Mouse (Mus musculus) layer of hippocampus, adult 18-20 months (tissue): ENCODE measurements around the gene Hoxc12. TPM values are rescaled to one million over a fixed set of nuclear protein-coding genes. Genes with fewer than 3 reads are reported as not detected.

Source experiments
- DNase-seq, 2 experiments: peaks; one replicate each; pipeline ENCODE4 v3.0.0; 2022; ENCODE audit warnings: low spot score in 2 of 2
- microRNA-seq, 2 experiments: library from miRNA; unstranded; fragments of <30 nt; microRNA quantifications; one replicate each; pipeline ENCODE4 v1.2.0; 2021
- total RNA-seq, 2 experiments: library from RNA; stranded (reverse); gene quantifications; 2 replicates each; pipeline ENCODE4 v1.2.3; 2021

Hoxc12 gene
- total RNA-seq, 2 experiments from 2014 or later, result not detected

DNA sequence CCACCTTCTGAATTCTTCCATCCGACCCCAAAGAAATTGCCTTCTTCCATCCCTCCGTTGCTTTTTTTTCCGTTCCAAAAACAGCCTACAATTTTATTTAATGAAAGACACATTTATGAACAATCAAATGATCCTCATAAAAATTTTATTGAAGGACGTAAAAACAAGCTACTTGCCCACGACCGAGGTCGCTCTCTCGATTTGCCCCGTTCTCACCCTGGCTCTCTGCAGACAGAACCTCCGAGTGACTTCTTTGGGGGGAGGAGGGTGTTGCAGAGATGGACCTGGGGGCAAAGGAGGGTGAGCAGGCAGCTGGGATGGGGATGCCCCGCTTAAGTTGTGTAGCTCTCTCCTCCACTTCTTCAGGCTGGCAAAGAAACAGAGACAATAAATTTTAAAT is 43.8 kb downstream of the Hoxc12 start:
- no peak for DNase-seq

GRCm38 (mm10) chr15:102980912-102981311 is 44.4 kb downstream of the Hoxc12 start:
- DNase-seq, result no peak

DNA sequence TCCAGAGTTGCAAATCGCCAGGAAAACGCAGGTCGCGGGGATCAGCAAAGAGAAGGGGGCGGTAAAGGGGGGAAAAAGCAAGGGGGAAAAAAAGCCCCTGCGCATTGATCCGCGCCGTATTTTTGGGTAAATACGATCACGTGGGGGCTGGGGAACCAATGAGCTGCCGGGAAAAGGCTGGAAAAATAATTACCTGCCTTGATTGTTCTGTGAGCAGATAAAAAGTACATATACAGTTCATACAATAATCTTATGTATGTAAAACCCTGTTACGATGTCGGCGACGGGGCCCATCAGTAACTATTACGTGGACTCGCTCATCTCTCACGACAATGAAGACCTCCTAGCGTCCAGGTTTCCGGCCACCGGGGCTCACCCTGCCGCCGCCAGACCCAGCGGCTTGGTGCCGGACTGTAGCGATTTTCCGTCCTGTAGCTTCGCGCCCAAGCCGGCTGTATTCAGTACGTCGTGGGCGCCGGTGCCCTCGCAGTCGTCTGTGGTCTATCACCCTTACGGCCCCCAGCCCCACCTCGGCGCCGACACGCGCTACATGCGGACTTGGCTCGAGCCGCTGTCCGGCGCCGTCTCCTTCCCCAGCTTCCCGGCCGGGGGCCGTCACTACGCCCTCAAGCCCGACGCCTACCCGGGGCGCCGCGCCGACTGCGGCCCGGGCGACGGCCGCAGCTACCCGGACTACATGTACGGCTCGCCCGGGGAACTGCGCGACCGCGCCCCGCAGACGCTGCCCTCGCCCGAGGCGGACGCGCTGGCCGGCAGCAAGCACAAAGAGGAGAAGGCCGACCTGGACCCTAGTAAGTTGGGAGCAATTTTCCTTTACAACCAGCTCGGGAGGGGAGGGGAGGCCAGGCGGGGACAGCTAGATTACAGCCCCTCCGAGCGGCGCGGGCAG is 45.1 kb downstream of the Hoxc12 start:
- DNase-seq, result no peak

- no peak for DNase-seq
These were observed 47.2 kb downstream of the Hoxc12 start for GRCm38 (mm10) chr15:102983716-102984115.

DNA sequence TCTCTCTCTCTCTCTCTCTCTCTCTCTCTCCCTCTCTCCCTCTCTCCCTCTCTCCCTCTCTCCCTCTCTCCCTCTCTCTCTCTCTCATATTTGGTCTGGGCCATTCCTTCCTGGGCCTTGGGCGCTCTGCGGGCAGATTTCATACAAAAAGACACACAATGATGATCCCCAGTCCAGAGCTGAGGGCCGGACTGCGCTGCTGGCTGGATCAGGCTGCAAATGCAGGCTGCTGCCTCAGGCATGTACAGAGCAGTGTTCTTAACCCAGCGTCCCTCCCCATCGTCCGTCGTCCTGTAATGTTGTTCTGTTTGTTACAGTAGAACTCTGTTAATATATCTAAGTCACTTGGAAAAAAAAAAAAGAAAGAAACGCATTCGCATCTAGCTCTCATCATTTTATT is 48.0 kb downstream of the Hoxc12 start:
- no peak for DNase-seq

DNA sequence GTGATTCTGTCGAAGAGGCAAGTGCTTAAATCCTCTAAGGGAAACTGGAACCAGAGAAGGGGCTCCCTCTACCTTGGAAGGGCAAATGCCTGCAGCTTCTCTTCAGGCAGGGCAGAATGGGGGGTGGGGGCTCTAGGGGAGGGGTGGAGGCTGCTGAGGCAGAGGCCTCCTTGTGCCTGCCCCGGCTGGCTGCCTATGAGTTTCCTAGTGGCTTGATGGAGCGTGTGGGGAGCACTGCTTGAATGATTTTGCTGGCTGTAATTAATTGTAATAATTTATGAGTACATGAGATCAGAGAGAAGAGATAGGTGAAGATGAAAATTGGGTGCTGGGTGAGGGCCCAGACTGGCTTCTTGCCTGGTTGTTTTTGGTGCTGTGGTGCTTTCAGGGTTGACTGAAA is 48.4 kb downstream of the Hoxc12 start:
- DNase-seq, result no peak

GRCm38 (mm10) chr15:102987124-102987833 is 50.7 kb downstream of the Hoxc12 start:
- DNase-seq, result peak; percentile 68 to 89

DNA sequence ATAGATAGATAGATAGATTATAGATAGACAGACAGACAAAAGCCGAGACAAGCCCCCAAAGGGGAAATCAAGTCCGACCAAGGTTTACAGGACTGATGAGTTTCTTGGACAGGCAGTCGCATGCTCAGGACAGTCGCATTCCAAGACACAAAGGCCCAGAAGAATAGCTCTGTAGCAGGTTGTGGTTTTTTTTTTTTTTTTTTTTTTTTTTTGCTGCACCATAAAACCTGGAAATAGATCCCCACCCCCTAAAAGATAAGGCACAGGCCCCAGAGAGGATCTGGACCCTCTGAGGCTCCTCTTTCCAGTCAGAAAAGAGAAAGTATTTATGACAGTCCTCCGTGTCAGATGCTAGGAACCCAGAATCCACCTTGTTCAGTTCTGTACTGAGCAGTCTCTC is 51.5 kb downstream of the Hoxc12 start:
- no peak for DNase-seq

Small RNA genes within 50 kb of the gene (microRNA-seq; reads per million reads assigned to microRNA genes)
- 0.49 to 2.7 reads per million in 2 experiments for gene Mir196a-2

Other genes with a start within 250 kb of the Hoxc12 start
- 10 to 100 TPM; 86.9 to 92.4 TPM for gene Calcoco1, start 214.6 kb upstream of the Hoxc12 start, total RNA-seq
- gene Hoxc13, start 15.7 kb upstream of the Hoxc12 start, total RNA-seq, result not detected
- gene Hoxc11, start 17.7 kb downstream of the Hoxc12 start, total RNA-seq, result not detected
- not detected for gene Hoxc10, start 30.0 kb downstream of the Hoxc12 start, total RNA-seq
- gene Hoxc5, start 30.7 kb downstream of the Hoxc12 start, total RNA-seq, result not detected
- gene Hoxc9, start 39.7 kb downstream of the Hoxc12 start, total RNA-seq, result not detected
- gene Hoxc8, start 53.9 kb downstream of the Hoxc12 start, total RNA-seq, result not detected
- gene Hoxc6, start 61.5 kb downstream of the Hoxc12 start, total RNA-seq, result not detected
- gene Hoxc4, start 82.2 kb downstream of the Hoxc12 start, total RNA-seq, result not detected
- gene Smug1, start 230.3 kb downstream of the Hoxc12 start, total RNA-seq, result 10 to 100 TPM; 18.3 to 19.9 TPM